Mouse (Mus musculus): ENCODE measurements around the gene Ugt1a9.
"Not testable (repeated sequence)": the region's sequence is repeated elsewhere in the genome, so short reads cannot be mapped to it uniquely, and the experiment has no call there.

Gene Ugt1a9

DNA sequence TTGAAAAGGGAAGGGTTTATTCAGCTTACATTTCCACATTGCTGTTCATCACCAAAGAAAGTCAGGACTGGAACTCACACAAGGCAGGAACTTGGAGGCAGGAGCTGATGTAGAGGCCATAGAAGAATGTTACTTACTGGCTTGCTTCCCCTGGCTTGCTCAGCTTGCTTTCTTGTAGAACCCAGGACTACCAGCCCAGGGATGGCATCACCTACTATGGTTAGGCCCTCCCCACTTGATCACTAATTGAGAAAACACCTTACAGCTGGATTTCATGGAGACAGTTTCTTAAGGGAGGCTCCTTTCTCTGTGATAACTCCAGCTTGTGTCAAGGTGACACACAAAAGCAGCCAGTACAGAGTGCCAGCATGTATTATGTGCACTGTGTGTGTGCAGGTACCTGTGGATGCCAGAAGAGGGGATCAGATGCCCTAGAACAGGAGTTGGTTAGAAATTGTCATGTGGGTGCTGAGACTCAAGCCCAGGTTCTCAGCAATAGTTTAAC, 152.5 kb downstream of the Ugt1a9 start:
- DNase-seq: not testable (repeated sequence)

GRCm38 (mm10) chr1:88223591-88223990, 153.0 kb downstream of the Ugt1a9 start:
- DNase-seq: no peak

DNA sequence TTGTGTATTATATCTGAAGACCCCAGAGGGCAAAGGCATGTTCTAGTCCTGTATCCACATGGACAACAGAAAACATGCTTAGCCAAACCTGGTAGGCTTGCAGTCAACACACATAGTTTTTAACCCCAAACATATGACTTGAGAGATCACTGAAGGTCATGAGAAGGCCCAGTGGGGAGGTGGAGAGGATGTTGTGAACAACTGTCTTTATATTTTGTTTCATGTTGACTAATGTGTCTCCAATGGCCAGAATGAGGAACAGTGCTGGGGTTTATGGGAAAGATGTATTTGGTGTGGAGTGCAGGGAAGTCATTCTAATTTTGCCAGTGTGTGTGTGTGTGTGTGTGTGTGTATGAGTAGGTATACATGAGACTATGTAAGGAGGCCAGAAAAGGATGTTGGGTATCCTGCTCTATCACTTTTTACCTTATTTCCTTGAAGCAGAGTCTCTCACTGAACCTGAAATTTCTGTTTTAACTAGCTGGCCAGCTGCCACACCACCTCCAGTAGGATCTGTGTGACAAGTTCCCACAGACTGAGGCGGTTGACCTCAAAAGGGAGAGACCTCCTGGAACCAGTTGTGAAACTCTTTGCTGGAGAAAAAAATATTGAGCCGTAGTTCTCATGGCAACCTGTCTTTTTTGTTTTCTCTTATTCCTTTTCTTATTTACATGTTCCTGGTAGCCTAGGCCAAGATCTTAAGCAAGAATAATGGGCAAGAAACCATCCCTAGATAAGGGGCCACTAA, 153.6 kb downstream of the Ugt1a9 start:
- no peak for DNase-seq

DNA sequence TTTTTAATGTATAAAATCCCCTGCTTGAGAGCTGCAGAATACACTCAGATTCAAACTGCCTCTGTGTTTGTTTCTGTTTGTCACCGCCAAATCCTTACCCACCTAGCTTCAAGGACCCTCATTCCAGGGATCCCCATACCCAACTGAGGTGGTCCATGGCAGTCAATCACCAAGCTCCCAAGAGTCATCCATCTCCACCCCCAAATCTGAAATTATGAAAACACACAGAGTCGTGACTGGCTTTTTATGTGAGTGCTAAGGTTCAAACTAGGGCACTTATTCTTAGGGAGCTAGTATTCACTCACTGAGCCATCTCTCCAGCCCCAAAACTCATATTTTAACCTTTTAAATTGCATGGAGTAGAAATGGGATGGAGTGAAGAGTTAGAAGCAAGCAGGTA, 154.7 kb downstream of the Ugt1a9 start:
- DNase-seq: not testable (repeated sequence)

DNA sequence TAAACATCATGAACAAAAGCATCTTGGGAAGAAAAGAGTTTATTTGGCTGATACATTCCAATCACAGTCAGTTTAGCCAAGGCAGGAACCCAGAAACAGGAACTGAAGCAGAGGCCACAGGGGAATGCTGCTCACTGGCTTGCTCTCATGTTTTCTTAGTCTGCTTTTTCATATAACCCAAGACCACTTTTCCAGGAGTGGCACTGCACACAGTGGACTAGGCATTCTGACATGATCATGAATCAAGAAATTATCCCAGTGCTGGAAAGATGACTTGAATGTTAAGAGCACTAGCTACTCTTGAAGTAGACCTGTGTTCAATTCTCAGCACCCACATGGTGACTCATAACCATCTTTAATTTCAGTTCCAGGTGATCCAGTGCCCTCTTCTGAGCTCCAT, 155.1 kb downstream of the Ugt1a9 start:
- no peak for DNase-seq

GRCm38 (mm10) chr1:88226670-88227379, 156.2 kb downstream of the Ugt1a9 start, which contains the start of gene Mroh2a:
Mroh2a (plus strand) TSS chr1:88226986.
- DNase-seq: no peak

- DNase-seq: no peak
These were observed 156.9 kb downstream of the Ugt1a9 start for GRCm38 (mm10) chr1:88227482-88227881.

DNA sequence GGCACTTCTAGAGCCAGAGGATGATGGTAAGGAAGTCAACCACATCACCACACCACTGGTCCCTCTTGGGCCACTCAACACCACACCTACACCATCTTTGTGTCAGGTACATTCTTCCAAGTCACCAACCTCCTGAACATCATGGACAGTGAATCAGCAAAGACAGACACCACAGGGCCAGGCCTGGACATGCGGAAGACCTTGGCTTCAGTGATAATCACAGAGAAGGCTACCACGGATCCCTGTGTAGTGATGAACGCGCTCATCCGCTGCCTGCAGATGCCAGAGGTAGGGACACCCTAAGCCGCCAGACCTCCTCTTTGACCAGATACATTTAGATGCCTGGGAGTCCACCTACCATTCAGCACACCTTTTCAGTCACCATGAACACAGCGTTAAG, 157.5 kb downstream of the Ugt1a9 start:
- no peak for DNase-seq

- DNase-seq: no peak
These were observed 159.0 kb downstream of the Ugt1a9 start for GRCm38 (mm10) chr1:88229566-88229965.

GRCm38 (mm10) chr1:88229986-88230385, 159.4 kb downstream of the Ugt1a9 start:
- DNase-seq: no peak

DNA sequence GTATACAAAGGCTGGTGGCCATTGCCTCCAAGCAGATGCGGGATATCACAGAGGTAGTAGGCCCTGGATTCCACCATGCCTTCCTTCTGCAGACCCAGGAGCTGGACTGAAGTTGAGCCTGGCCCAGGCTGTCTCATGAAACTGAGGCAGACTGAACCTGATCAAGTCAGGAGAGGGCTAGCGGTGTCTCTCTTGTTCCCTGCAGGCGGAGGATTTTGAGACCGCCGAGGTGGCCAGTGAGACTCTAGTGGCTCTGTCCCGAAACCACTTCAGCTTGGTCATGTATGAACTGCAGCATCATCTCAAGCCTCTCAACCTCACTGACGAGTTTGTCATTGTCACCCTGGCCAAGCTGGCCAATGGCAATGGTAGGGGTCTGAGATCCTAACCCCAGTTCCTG, 159.8 kb downstream of the Ugt1a9 start:
- no peak for DNase-seq

- no peak for DNase-seq
These were observed 160.6 kb downstream of the Ugt1a9 start for GRCm38 (mm10) chr1:88230981-88231802.

- DNase-seq: no peak
These were observed 161.4 kb downstream of the Ugt1a9 start for GRCm38 (mm10) chr1:88231803-88232499.

DNA sequence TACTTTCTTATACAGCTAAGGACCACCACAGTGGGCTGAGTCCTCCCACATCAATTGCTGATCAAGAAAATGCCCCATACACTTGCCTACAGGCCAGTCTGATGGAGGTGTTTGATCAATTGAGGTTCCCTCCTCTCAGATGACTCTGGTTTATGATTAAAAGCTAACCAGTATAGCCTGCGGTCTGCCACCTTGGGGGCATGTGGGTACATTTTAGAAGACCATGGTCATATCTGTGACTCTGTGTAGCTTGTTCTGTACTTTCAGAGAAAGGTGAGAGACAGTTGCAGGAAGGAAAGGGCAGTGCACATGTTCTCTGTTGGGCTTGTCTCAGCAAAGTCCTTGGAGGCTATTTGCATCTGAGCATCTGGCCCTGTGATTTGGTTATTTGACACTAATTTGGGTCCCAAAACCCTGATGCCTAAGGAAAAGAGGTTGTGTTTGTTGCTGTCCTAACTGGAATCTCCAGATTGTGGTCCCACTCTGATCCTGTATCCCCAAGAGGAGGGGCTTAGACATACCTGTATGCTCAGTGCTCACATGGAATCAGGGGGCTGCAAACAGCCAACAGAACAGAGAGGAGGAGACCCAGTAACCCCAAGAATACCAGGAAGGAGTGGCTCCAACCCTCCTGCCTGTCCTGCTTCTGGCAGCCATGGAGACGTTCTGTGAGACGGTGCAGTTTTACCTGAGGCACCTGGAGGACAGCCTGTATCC, 162.2 kb downstream of the Ugt1a9 start:
- DNase-seq: no peak

DNA sequence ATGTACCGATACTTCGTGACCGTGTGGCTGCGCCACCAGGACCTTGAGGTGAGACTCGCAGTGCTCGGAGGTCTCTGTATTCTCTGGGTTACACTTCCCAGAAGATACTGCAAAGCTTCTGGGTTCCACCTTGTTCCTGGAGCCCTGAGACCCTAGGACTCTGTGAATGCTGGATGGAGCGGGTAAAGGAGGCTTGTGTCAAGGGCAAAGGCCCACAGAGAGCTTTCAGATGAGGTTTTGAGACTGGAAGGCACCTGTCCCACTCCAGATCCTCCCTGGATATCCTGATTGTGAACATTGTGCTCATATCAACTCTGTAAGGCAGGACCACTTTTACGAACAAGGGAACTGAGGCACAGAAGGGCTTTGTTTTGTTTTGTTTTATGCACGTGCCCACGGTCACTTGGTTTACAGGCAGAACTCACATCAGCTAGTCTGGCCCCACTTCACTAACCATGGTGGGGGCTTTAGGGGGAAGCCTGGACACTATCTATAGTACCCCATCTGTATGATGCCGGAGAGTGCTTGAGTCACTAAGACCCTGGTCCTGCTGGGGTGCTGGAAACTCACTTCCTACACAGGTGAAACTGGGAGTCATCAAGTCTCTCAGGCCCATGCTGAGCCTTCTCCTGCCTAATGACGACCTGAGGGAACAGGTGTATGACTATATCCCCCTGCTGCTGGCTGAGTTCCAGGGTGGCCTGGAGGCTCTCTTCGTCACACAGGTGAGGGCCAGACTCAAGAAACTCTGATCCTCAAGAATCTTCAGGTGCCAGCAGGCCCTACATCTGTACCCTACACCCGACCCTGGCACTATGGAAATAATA, 163.0 kb downstream of the Ugt1a9 start:
- DNase-seq: no peak

- DNase-seq: no peak
These were observed 163.6 kb downstream of the Ugt1a9 start for GRCm38 (mm10) chr1:88234248-88234610.

DNA sequence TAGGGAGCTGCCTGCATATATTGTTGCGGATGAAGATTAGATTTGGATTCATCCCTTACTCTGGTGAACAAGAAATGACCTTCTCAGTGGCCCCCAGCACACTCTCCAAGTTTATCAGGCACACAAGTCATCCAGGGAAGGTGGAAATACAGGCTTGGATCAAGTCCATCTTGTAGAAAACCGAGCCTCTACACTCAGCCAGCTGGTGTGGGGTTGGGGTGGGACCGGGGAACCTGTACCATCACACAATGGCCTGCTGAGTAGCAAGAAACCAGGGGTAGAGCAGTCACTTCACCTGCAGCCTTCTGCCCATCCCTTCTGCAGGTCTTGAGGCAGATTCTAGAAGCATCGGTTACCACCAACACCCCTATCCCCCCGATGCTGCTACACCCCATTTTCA, 164.0 kb downstream of the Ugt1a9 start:
- DNase-seq: no peak

GRCm38 (mm10) chr1:88235046-88235893, 164.7 kb downstream of the Ugt1a9 start:
- DNase-seq: no peak

DNA sequence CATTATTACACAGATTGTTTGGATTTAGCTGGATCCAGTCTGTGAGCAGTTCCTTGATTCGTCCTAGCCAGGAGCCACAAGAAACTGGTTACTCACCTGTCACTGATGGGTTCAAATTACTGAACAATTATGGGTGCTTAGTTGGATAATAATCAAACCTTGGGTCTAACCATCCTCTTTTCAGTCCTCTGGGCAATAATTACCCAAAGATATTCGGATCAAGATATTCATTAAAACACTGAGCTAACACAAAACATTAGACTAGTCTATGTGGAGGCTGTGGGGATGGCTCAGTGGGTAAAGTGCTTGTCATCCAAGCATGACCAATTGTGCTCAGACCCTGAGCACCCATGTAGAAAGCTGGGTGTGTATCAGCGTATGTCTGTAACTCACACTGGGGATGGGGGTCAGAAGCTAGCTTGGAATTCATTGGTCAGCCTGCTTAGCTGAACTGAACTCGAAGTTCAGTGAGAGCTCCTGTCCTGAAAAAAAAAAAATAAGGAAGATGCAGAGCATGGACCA, 165.4 kb downstream of the Ugt1a9 start:
- no peak for DNase-seq

- no peak for DNase-seq
These were observed 166.7 kb downstream of the Ugt1a9 start for GRCm38 (mm10) chr1:88237311-88237710.

All from kidney, adult 11 months (tissue).